Mouse (Mus musculus) stomach, postnatal 0 days (tissue): ENCODE measurements around the gene Ktn1. TPM values are rescaled to one million over a fixed set of nuclear protein-coding genes. Genes with fewer than 3 reads are reported as not detected.

Experiments
- ATAC-seq: fragments of 200-750 bp; cut with Nextera tagmentation; 2 replicates; pipeline ENCODE4 v1.8.0; 2017; ENCODE audit not compliant: low FRiP score, low TSS enrichment
- DNase-seq: peaks from one replicate; pipeline ENCODE4 v3.0.0-alpha.2; 2016; ENCODE audit warnings: low spot score
- H3K27ac ChIP-seq: fragments of 300-500 bp; sonication (generic); replicated peaks from 2 replicates; pipeline ENCODE4 v1.5.1; 2014; ENCODE audit warnings: mild to moderate bottlenecking, control low read depth
- H3K27me3 ChIP-seq: fragments of 300-500 bp; sonication (generic); 2 replicates; pipeline ENCODE4 v1.6.1; 2014; ENCODE audit warnings: low read length; ENCODE audit not compliant: control insufficient read depth, insufficient read depth
- H3K36me3 ChIP-seq: fragments of 300-500 bp; sonication (generic); 2 replicates; pipeline ENCODE4 v1.6.1; 2014; ENCODE audit warnings: low read length, mixed read lengths; ENCODE audit not compliant: control insufficient read depth, insufficient read depth
- H3K4me1 ChIP-seq: fragments of 300-500 bp; sonication (generic); replicated peaks from 2 replicates; pipeline ENCODE4 v1.6.1; 2014; ENCODE audit warnings: antibody characterized with exemption; ENCODE audit not compliant: control insufficient read depth, insufficient read depth
- H3K4me2 ChIP-seq: fragments of 300-500 bp; sonication (generic); replicated peaks from 2 replicates; pipeline ENCODE4 v1.6.1; 2014; ENCODE audit warnings: low read depth, mild to moderate bottlenecking, control low read depth, moderate library complexity
- H3K4me3 ChIP-seq: fragments of 300-500 bp; sonication (generic); 2 replicates; pipeline ENCODE4 v1.5.1; 2014; ENCODE audit warnings: low read depth, low read length, control low read depth
- H3K9ac ChIP-seq: fragments of 300-500 bp; sonication (generic); 2 replicates; pipeline ENCODE4 v1.6.1; 2014; ENCODE audit warnings: mild to moderate bottlenecking, low read length, control low read depth, mixed read lengths
- H3K9me3 ChIP-seq: fragments of 300-500 bp; sonication (generic); 2 replicates; pipeline ENCODE4 v1.6.1; 2016; ENCODE audit warnings: low read length; ENCODE audit not compliant: control insufficient read depth
- CTCF ChIP-seq: IDR thresholded peaks from 2 replicates; pipeline ENCODE4 v1.5.1; 2016; ENCODE audit warnings: antibody characterized with exemption, low read depth, mild to moderate bottlenecking, moderate library complexity
- EP300 ChIP-seq: optimal IDR thresholded peaks from 2 replicates; pipeline ENCODE3; 2016; ENCODE audit warnings: antibody characterized with exemption
- WGBS: fragments of 180-500 bp; shearing (Covaris S2); extraction: QIAGEN DNeasy Blood & Tissue Kit; methylation state at CpG from one replicate; pipeline ENCODE4 v1.1.7; 2014; 5-methylcytosine and 5-hydroxymethylcytosine counted together
- polyA plus RNA-seq: library from polyadenylated mRNA; unstranded; fragments of >200 nt; fragmentation: Nextera tagmentation; extraction: Ambion mirVana; gene quantifications from 2 replicates; pipeline ENCODE4 v1.2.1, GENCODE M21; 2015

Gene Ktn1
- polyA plus RNA-seq, 1 experiment from 2014 or later, result 48.8 TPM

- H3K9ac ChIP-seq, result no peak overlapping the region
- no peak overlapping the region for H3K4me2 ChIP-seq
- no peak for DNase-seq
- no peaks in the 10 kb centered on the region for H3K9me3 ChIP-seq
- no peak overlapping the region for H3K4me3 ChIP-seq
- H3K4me1 ChIP-seq, result no peaks in the 10 kb centered on the region
- no peak for ATAC-seq
- H3K27me3 ChIP-seq, result no peaks in the 10 kb centered on the region
- H3K36me3 ChIP-seq, result no peaks in the 10 kb centered on the region
- no peak for TF ChIP-seq CTCF
- TF ChIP-seq EP300, result no peak
- no peak overlapping the region for H3K27ac ChIP-seq
These were observed 19.8 kb downstream of the Ktn1 start for GRCm38 (mm10) chr14:47668096-47668495.

- H3K9ac ChIP-seq, result no peak overlapping the region
- H3K4me3 ChIP-seq, result no peak overlapping the region
- TF ChIP-seq CTCF (no peak), EP300 (no peak)
- no peak overlapping the region for H3K4me2 ChIP-seq
- ATAC-seq (no peak), DNase-seq (no peak)
- WGBS, result 91% methylated on average over 10 of the region's 10 CpGs
- H3K27ac ChIP-seq, result no peak overlapping the region
- H3K27me3 ChIP-seq, result no peaks in the 10 kb centered on the region
- peaks cover 20% of the 10 kb centered on the region; the same call in 1 of the 2 replicates for H3K36me3 ChIP-seq
- no peaks in the 10 kb centered on the region for H3K9me3 ChIP-seq
- H3K4me1 ChIP-seq, result no peaks in the 10 kb centered on the region
These were observed 34.6 kb downstream of the Ktn1 start for GRCm38 (mm10) chr14:47682886-47683285.

- Histone ChIP-seq H3K36me3 (peaks cover 15% of the 10 kb centered on the region; the same call in 1 of the 2 replicates), H3K4me2 (no peak overlapping the region)
- 96% methylated on average over 5 of the region's 5 CpGs for WGBS
These were observed 36.3 kb downstream of the Ktn1 start for GRCm38 (mm10) chr14:47684579-47684978.

GRCm38 (mm10) chr14:47699126-47699525, 50.9 kb downstream of the Ktn1 start:
- DNase-seq (no peak), ATAC-seq (no peak)
- Histone ChIP-seq H3K4me2 (no peak overlapping the region), H3K4me3 (no peak overlapping the region), H3K9ac (no peak overlapping the region), H3K27ac (no peak overlapping the region), H3K36me3 (peaks cover 8% of the 10 kb centered on the region), H3K27me3 (no peaks in the 10 kb centered on the region), H3K9me3 (no peaks in the 10 kb centered on the region), H3K4me1 (no peaks in the 10 kb centered on the region)
- no peak for TF ChIP-seq CTCF
- TF ChIP-seq EP300, result no peak
- WGBS, result 67% methylated on average over 5 of the region's 5 CpGs

More at GRCm38 (mm10) chr14:47684579-47684978, 36.3 kb downstream of the Ktn1 start:
- no peaks in the 10 kb centered on the region for H3K4me1 ChIP-seq
- no peak for DNase-seq
- H3K4me3 ChIP-seq, result no peak overlapping the region
- no peaks in the 10 kb centered on the region for H3K27me3 ChIP-seq
- H3K9me3 ChIP-seq, result no peaks in the 10 kb centered on the region
- no peak for TF ChIP-seq EP300
- no peak overlapping the region for H3K9ac ChIP-seq
- no peak for ATAC-seq
- H3K27ac ChIP-seq, result no peak overlapping the region

GRCm38 (mm10) chr14:47709546-47709945, 61.3 kb downstream of the Ktn1 start:
- no peak overlapping the region for H3K27ac ChIP-seq
- peaks cover 19% of the 10 kb centered on the region for H3K36me3 ChIP-seq
- H3K4me1 ChIP-seq, result no peaks in the 10 kb centered on the region
- no peaks in the 10 kb centered on the region for H3K27me3 ChIP-seq
- H3K4me3 ChIP-seq, result no peak overlapping the region
- no peak overlapping the region for H3K9ac ChIP-seq
- 67% methylated on average over 3 of the region's 3 CpGs for WGBS
- H3K4me2 ChIP-seq, result no peak overlapping the region
- no peak for ATAC-seq
- TF ChIP-seq CTCF (no peak), EP300 (no peak)
- no peaks in the 10 kb centered on the region for H3K9me3 ChIP-seq
- DNase-seq, result no peak

GRCm38 (mm10) chr14:47715771-47716170, 67.5 kb downstream of the Ktn1 start:
- no peaks in the 10 kb centered on the region for H3K4me1 ChIP-seq
- TF ChIP-seq CTCF (no peak), EP300 (no peak)
- no peak overlapping the region for H3K4me3 ChIP-seq
- DNase-seq (no peak), ATAC-seq (no peak)
- no peak overlapping the region for H3K4me2 ChIP-seq
- no peaks in the 10 kb centered on the region for H3K27me3 ChIP-seq
- 90% methylated on average over 3 of the region's 3 CpGs for WGBS
- 0 out of 2 replicates have a peak, but pooled peaks cover 2% of the 10 kb centered on the region for H3K36me3 ChIP-seq
- no peaks in the 10 kb centered on the region for H3K9me3 ChIP-seq
- no peak overlapping the region for H3K27ac ChIP-seq
- H3K9ac ChIP-seq, result no peak overlapping the region
